Mouse (Mus musculus): Measurements from ENCODE around the gene Ppdpf. TPM values are rescaled to one million over a fixed set of nuclear protein-coding genes. Genes with fewer than 3 reads are reported as not detected.

The Ppdpf gene
- 459 and 1,010 TPM in 2 replicates for polyA plus RNA-seq (2012; ENCODE audit: low replicate concordance)

DNA sequence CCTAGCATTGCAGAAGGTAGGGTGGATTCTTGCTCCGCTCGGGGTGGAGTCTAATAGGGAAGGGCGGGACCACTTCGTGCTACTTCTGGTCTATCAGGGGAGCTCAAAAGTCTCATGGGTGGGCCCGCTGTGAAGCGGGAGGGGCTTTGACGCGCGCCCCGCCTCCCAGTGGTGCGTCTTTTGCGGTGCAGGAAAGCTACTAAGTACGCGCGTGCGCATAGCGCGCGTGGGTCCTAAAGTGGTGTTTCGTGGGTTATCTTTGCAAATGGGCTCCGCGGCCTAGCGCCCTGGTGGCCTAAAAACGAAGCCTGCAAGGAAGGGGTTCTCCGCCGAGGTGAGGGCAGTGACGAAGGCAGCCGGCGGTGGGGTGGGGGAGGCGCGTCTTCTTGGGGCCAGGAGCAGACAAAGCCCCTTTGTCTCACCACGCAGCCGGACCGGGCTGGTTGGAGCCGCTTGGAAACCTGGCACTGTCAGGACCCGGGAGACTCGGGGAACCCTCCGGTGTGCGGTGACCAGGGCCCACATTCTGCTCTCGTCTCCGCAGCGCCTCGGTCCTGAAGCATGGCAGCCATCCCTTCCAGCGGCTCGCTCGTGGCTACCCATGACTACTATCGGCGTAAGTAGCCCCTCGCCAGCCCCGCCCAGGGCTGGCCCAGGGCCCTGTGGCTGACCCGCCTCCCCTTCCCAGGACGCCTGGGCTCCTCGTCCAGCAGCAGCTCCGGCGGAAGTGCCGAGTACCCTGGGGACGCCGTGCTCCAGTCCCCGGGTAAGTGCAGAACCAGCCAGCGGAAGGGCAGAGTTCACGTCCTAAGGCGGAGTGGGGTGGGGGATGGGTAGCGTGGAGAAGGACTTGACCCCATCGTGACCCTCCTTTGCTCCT lies at the start of gene Ppdpf:
TSS of gene Ppdpf (plus strand) at position 127 of the 880 bp plus-strand sequence.

DNA sequence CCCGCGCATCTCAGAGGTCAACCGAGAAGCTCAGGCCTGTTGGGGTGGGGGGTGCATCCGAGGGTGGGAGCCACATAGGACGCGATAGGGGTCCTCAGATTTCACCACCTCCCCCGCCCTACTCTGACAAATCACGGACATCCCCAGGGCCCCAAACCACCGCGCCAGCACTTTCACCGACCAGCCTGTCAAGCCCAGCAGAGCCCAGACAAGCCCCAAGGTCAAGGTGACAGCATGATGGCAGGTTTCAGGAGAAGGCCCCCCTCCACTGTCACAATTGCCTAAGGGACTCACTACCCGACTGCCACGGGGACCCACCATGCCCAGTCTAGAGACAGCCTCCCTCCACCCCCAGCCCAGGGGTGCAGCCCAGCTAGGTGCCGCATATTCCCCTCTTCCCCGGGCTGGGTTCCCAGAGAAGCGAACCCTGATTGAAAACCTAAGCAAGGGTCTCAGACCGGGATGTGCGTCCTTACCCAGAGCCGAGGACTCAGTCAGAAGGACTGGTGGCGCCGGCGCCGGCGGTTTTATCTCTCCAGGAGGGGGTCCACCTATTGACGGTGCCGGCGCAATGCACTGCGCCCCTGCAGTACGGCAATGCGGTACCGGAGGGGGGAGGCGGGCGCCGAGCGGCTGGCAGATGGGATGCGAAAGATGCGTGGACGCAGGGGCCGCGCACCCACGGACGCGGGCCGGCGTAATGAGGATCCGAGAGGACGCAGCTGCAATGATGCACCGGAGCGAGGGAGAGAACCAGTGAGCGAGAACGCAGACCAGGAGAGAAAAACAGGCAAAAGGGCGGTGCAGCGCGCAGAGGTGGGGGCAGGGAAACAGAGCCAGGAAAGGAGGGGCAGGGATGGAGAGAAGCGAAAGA lies 30.6 kb upstream of the Ppdpf start, which contains the start of gene Eef1a2:
TSS of gene Eef1a2 (minus strand) at position 767 of the 874 bp plus-strand sequence.

GRCm38 (mm10) chr2:181202422-181202821 lies 15.4 kb downstream of the Ppdpf start, which contains the start of gene Ptk6:
TSS of gene Ptk6 (minus strand) at chr2:181202789.

GRCm38 (mm10) chr2:181213021-181213445 lies 26.0 kb downstream of the Ppdpf start, which contains the start of gene Srms:
TSS of gene Srms (minus strand) at chr2:181213185.

DNA sequence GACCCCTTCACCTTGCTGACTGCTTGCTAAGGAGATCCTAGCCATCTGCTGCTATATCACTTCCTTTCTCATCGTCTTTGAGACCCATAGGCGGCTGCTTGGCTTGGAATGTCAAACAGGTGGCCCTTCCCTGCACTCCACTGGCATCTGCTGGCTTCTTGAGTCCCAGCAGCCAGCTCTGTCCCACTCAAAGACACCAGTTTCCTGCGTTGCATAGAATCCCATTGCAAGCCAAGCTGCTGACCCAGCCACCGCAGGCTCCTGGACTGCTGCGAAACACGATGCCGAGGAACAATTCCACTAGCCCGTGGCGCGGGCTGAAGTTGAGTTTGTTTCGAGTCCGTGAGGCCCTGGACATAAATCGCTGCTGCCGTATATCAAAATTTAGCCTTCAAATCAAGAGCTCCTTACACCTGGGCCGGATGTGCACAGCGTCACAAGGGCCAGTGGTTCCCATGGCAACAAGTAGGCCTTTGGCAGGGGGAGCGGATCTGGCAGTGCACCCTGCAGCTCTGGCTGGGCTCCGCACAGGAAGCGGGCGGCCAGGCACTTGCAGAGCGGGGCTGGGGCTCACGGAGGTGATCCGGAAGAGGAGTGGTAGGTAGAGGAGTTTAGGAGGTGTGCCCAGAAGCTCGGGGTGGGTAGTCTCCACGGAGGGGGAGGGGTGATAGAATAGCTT lies 32.6 kb downstream of the Ppdpf start, which contains the start of gene Fndc11:
TSS of gene Fndc11 (plus strand) at position 476 of the 679 bp plus-strand sequence.

Other genes starting within 250 kb of the Ppdpf start
- gene Nkain4, start 232.5 kb upstream of the Ppdpf start, polyA plus RNA-seq (2012; ENCODE audit: low replicate concordance), result not detected in 2 replicates
- 23.5 and 47.7 TPM in 2 replicates for gene Arfgap1, start 220.0 kb upstream of the Ppdpf start, polyA plus RNA-seq (2012; ENCODE audit: low replicate concordance)
- gene Col20a1, start 200.7 kb upstream of the Ppdpf start, polyA plus RNA-seq (2012; ENCODE audit: low replicate concordance), result 7.5 and 24.6 TPM in 2 replicates
- gene Chrna4, start 143.7 kb upstream of the Ppdpf start, polyA plus RNA-seq (2012; ENCODE audit: low replicate concordance), result not detected in 2 replicates
- gene Kcnq2, start 51.9 kb upstream of the Ppdpf start, polyA plus RNA-seq (2012; ENCODE audit: low replicate concordance), result not detected in 2 replicates
- gene Eef1a2, start 30.2 kb upstream of the Ppdpf start, polyA plus RNA-seq (2012; ENCODE audit: low replicate concordance), result not detected in 2 replicates
- gene Ptk6, start 15.5 kb downstream of the Ppdpf start, polyA plus RNA-seq (2012; ENCODE audit: low replicate concordance), result 0.06 and 0.08 TPM in 2 replicates
- 0.58 and 2.5 TPM in 2 replicates for gene Srms, start 25.9 kb downstream of the Ppdpf start, polyA plus RNA-seq (2012; ENCODE audit: low replicate concordance)
- gene Fndc11, start 32.8 kb downstream of the Ppdpf start, polyA plus RNA-seq (2012; ENCODE audit: low replicate concordance), result 1.9 and 3.0 TPM in 2 replicates
- 66.7 and 97.7 TPM in 2 replicates for gene Helz2, start 54.8 kb downstream of the Ppdpf start, polyA plus RNA-seq (2012; ENCODE audit: low replicate concordance)
- gene Gmeb2, start 100.8 kb downstream of the Ppdpf start, polyA plus RNA-seq (2012; ENCODE audit: low replicate concordance), result 26.1 and 30.2 TPM in 2 replicates
- 0.20 TPM in 1 of 2 replicates, not detected in the other for gene Stmn3, start 127.3 kb downstream of the Ppdpf start, polyA plus RNA-seq (2012; ENCODE audit: low replicate concordance)
- 9.2 and 18.9 TPM in 2 replicates for gene Rtel1, start 132.5 kb downstream of the Ppdpf start, polyA plus RNA-seq (2012; ENCODE audit: low replicate concordance)
- gene Zgpat, start 177.7 kb downstream of the Ppdpf start, polyA plus RNA-seq (2012; ENCODE audit: low replicate concordance), result 46.2 and 56.1 TPM in 2 replicates
- gene Arfrp1, start 178.2 kb downstream of the Ppdpf start, polyA plus RNA-seq (2012; ENCODE audit: low replicate concordance), result 22.8 and 30.5 TPM in 2 replicates
- 123 and 175 TPM in 2 replicates for gene Lime1, start 192.8 kb downstream of the Ppdpf start, polyA plus RNA-seq (2012; ENCODE audit: low replicate concordance)